Mouse (Mus musculus) erythroblast, embryonic 14.5 days (primary cell): ENCODE data around the gene Gm13691.

Source experiments
- GATA1 ChIP-seq: IDR thresholded peaks from 2 replicates; pipeline ENCODE4 v1.6.1; 2012; ENCODE audit warnings: low read length, inconsistent platforms, mixed read lengths
- TAL1 ChIP-seq: IDR thresholded peaks from 3 replicates; pipeline ENCODE4 v1.6.1; 2012; ENCODE audit warnings: low read length, inconsistent platforms, mixed read lengths

DNA sequence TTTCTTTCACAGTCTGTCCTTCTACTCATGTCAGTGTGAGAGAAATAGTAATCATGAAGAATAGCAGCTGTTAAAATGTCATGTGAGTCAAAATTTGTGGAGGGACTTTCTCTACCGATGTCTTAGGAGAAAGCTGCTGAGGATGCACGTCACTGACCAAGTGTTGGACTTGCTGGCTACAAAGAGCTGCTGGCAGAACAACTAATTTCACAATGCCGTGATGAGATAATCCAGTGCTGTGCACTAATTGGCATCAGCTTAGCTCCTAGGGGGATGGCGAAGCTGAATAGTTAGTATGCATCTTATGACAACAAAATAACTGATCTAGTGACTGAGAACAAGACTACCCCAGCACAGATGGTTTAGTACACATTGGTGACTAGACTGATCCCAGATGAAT, 34.9 kb downstream of the Gm13691 start:
- TF ChIP-seq TAL1 (no peak), GATA1 (no peak)
